Mouse (Mus musculus) forebrain, embryonic 14.5 days (tissue): Measurements from ENCODE around the gene Sgsm2. TPM values are rescaled to one million over a fixed set of nuclear protein-coding genes. Genes with fewer than 3 reads are reported as not detected.

ENCODE experiments used
- ATAC-seq: fragments of 200-750 bp; cut with Nextera tagmentation; 2 replicates; pipeline ENCODE4 v1.8.0; 2017; ENCODE audit warnings: mild to moderate bottlenecking, moderate library complexity
- DNase-seq: peaks from one replicate; pipeline ENCODE4 v3.0.0-alpha.2; 2015; ENCODE audit warnings: low spot score
- H3K27ac ChIP-seq: fragments of 300-500 bp; sonication (generic); 2 replicates; pipeline ENCODE4 v1.5.1; 2014; ENCODE audit warnings: low read depth, mild to moderate bottlenecking, control low read depth, low read length, moderate library complexity
- H3K27me3 ChIP-seq: fragments of 300-500 bp; sonication (generic); replicated peaks from 2 replicates; pipeline ENCODE4 v1.6.1; 2014; ENCODE audit warnings: low read length, control low read depth, mixed read lengths; ENCODE audit not compliant: control insufficient read depth, insufficient read depth
- H3K36me3 ChIP-seq: fragments of 300-500 bp; sonication (generic); 2 replicates; pipeline ENCODE4 v1.6.1; 2014; ENCODE audit warnings: low read length, control low read depth; ENCODE audit not compliant: control insufficient read depth, insufficient read depth
- H3K4me1 ChIP-seq: fragments of 300-500 bp; sonication (generic); 2 replicates; pipeline ENCODE4 v1.6.1; 2014; ENCODE audit warnings: antibody characterized with exemption, low read length, control low read depth; ENCODE audit not compliant: control insufficient read depth, insufficient read depth
- H3K4me2 ChIP-seq: fragments of 300-500 bp; sonication (generic); 2 replicates; pipeline ENCODE4 v1.6.1; 2014; ENCODE audit warnings: mild to moderate bottlenecking, control low read depth, low read length
- H3K4me3 ChIP-seq: fragments of 300-500 bp; sonication (generic); 2 replicates; pipeline ENCODE4 v1.5.1; 2014; ENCODE audit warnings: low read depth, low read length, control low read depth
- H3K9ac ChIP-seq: fragments of 300-500 bp; sonication (generic); 2 replicates; pipeline ENCODE4 v1.6.1; 2014; ENCODE audit warnings: mild to moderate bottlenecking, low read length, control low read depth, moderate library complexity
- H3K9me3 ChIP-seq: fragments of 300-500 bp; sonication (generic); replicated peaks from 2 replicates; pipeline ENCODE4 v1.6.1; 2016; ENCODE audit warnings: low read length, control low read depth, mixed read lengths; ENCODE audit not compliant: control insufficient read depth
- WGBS: fragments of 180-500 bp; shearing (Covaris S2); extraction: QIAGEN DNeasy Blood & Tissue Kit; methylation state at CpG from one replicate; pipeline ENCODE4 v1.1.7; 2014; 5-methylcytosine and 5-hydroxymethylcytosine counted together
- polyA plus RNA-seq: library from polyadenylated mRNA; unstranded; fragments of >200 nt; fragmentation: Nextera tagmentation; extraction: Ambion mirVana; gene quantifications from 2 replicates; pipeline ENCODE4 v1.2.1, GENCODE M21; 2014

Gene Sgsm2
- 8.3 and 10.6 TPM in 2 replicates for polyA plus RNA-seq

GRCm38 (mm10) chr11:74896901-74897677 lies at the start of gene Sgsm2:
Gene Sgsm2, minus strand, starts transcription at chr11:74897060.
- Histone ChIP-seq H3K27ac (peak within 1 kb of the TSS; percentile 84), H3K36me3 (peaks cover 28% of the 10 kb centered on the region), H3K27me3 (no peaks in the 10 kb centered on the region), H3K9ac (peak within 1 kb of the TSS; percentile 78), H3K4me1 (peaks cover 3% of the 10 kb centered on the region; the same call in 1 of the 2 replicates), H3K4me3 (peak within 1 kb of the TSS; percentile 83), H3K9me3 (no peaks in the 10 kb centered on the region), H3K4me2 (peak within 1 kb of the TSS; percentile 77)
- 1% methylated on average over 68 of the region's 74 CpGs for WGBS
- DNase-seq = peak; percentile 63
- ATAC-seq = peak; percentile 75

DNA sequence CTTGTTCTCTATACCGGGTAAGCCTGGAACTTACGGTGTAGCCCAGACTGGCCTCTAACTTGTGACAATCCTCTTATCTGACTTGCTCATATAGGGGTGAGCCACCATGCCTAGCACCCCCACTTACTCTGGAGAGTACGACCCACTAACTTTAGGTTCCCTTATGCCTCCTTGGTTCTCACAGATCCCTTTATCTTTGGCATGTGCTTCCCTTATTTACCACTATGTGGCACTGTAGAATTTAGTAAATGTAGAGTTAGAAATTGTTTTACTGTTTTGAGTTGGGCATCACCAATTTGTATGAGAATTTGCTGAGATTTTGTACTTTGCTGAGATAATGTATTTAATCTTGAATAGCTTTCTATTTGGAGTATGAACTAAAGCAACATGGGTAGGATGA lies 49.5 kb upstream of the Sgsm2 start:
- 79% methylated on average over 3 of the region's 3 CpGs for WGBS
- Histone ChIP-seq H3K9ac (no peak overlapping the region), H3K27me3 (no peaks in the 10 kb centered on the region), H3K4me2 (no peak overlapping the region), H3K9me3 (no peaks in the 10 kb centered on the region), H3K4me3 (no peak overlapping the region), H3K27ac (no peak overlapping the region), H3K4me1 (no peaks in the 10 kb centered on the region), H3K36me3 (peaks cover 45% of the 10 kb centered on the region)
- no peak for ATAC-seq
- peak; percentile 85 for DNase-seq

DNA sequence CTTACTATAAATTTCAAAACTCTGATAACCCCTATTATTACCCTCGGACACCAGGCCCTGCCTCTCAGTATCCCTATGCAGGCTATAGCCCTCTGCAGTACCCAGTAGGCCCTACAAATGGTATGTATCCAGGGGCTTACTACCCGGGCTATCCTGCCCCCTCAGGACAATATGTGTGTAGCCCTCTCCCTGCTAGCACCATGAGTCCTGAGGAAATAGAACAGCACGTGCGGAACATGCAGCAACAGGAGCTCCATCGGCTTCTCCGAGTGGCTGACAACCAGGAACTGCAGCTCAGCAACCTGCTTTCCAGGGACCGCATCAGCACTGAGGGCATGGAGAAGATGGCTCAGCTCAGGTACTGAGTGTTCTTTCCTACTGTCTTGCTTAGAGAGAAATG lies 33.5 kb upstream of the Sgsm2 start:
- Histone ChIP-seq H3K36me3 (peaks cover 56% of the 10 kb centered on the region), H3K9ac (no peak overlapping the region), H3K4me3 (no peak overlapping the region), H3K4me2 (no peak overlapping the region), H3K27ac (no peak overlapping the region), H3K9me3 (no peaks in the 10 kb centered on the region), H3K27me3 (no peaks in the 10 kb centered on the region), H3K4me1 (peaks cover 9% of the 10 kb centered on the region)
- no peak for DNase-seq
- ATAC-seq = no peak
- WGBS = 96% methylated on average over 7 of the region's 7 CpGs

DNA sequence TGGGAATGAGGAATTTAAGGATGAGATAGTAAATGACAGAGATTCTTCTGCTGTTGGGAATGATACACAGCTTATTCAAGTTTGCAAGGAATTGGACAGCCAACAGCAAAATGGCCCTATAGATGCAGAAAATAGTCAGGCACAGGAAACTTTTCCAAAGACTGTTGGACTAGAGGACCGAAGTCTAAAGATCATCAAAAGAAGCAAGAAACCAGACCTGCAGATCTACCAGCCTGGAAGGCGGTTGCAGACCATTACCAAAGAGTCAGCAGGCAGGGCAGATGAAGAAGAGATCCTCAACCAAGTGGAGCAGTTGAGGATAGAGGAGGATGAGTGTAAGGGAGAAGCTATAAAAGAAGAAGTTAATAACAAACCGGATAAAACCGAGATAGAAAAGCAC lies 32.3 kb upstream of the Sgsm2 start:
- H3K4me2 ChIP-seq = no peak overlapping the region
- H3K4me1 ChIP-seq = peaks cover 13% of the 10 kb centered on the region
- no peaks in the 10 kb centered on the region for H3K27me3 ChIP-seq
- no peaks in the 10 kb centered on the region for H3K9me3 ChIP-seq
- no peak overlapping the region for H3K4me3 ChIP-seq
- no peak overlapping the region for H3K9ac ChIP-seq
- no peak for DNase-seq
- no peak for ATAC-seq
- H3K27ac ChIP-seq = no peak overlapping the region
- 94% methylated on average over 4 of the region's 4 CpGs for WGBS
- peaks cover 43% of the 10 kb centered on the region for H3K36me3 ChIP-seq

DNA sequence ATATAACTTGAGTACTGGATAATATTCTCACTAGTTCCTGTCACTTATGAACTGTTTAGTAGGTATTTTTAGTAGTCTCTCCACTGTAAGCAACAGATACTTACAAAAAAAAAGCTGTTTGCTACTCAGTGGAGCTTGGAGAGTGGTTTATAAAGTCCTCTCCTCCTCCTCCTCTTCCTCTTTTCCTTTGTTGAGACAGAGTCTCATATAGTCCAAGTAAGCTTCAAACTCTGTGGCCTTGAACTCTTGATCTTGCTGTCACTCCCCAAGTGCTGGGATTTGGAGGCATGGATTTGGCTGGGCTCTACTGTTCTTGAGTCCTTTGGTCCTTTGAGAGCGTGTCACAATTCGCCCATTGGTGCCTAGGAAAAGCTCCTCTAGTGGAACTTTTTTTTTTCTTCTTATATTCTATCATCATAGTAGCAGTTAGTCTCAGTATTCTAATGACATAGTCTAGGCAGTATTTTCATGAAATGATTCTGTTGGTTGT lies 30.4 kb upstream of the Sgsm2 start:
- Histone ChIP-seq H3K9me3 (no peaks in the 10 kb centered on the region), H3K9ac (no peak overlapping the region), H3K4me2 (no peak overlapping the region), H3K27ac (no peak overlapping the region), H3K4me3 (no peak overlapping the region), H3K4me1 (peaks cover 13% of the 10 kb centered on the region), H3K36me3 (peaks cover 24% of the 10 kb centered on the region), H3K27me3 (no peaks in the 10 kb centered on the region)
- ATAC-seq = no peak
- no peak for DNase-seq
- 89% methylated on average over 2 of the region's 2 CpGs for WGBS

GRCm38 (mm10) chr11:74926388-74927005 lies 29.6 kb upstream of the Sgsm2 start:
- Histone ChIP-seq H3K4me3 (peak overlapping the region; percentile 87), H3K4me1 (peaks cover 13% of the 10 kb centered on the region), H3K36me3 (peaks cover 17% of the 10 kb centered on the region), H3K27ac (peak overlapping the region; percentile 98), H3K27me3 (no peaks in the 10 kb centered on the region), H3K9ac (peak overlapping the region; percentile 90), H3K4me2 (peak overlapping the region; percentile 73), H3K9me3 (no peaks in the 10 kb centered on the region)
- no peak for ATAC-seq
- DNase-seq = no peak
- WGBS = 8% methylated on average over 11 of the region's 11 CpGs

GRCm38 (mm10) chr11:74925577-74926387 lies 28.9 kb upstream of the Sgsm2 start, which contains the start of the genes Smg6 and Srr:
Gene Smg6, plus strand, starts transcription at chr11:74925823.
Gene Srr, minus strand, starts transcription at chr11:74925948.
- peak; percentile 98 for DNase-seq
- H3K36me3 ChIP-seq = peaks cover 13% of the 10 kb centered on the region; the same call in 1 of the 2 replicates
- peaks cover 13% of the 10 kb centered on the region for H3K4me1 ChIP-seq
- under 1% methylated on average over 86 of the region's 88 CpGs for WGBS
- no peaks in the 10 kb centered on the region for H3K9me3 ChIP-seq
- H3K4me3 ChIP-seq = peak within 1 kb of the TSS; percentile 87
- peak within 1 kb of the TSS; percentile 73 for H3K4me2 ChIP-seq
- peak; percentile 96 for ATAC-seq
- H3K9ac ChIP-seq = peak within 1 kb of the TSS; percentile 90
- H3K27me3 ChIP-seq = no peaks in the 10 kb centered on the region
- H3K27ac ChIP-seq = peak within 1 kb of the TSS; percentile 98

- no peak for ATAC-seq
- no peaks in the 10 kb centered on the region for H3K27me3 ChIP-seq
- no peak overlapping the region for H3K9ac ChIP-seq
- H3K4me3 ChIP-seq = no peak overlapping the region
- no peak for DNase-seq
- 71% methylated on average over 4 of the region's 4 CpGs for WGBS
- peaks cover 16% of the 10 kb centered on the region for H3K4me1 ChIP-seq
- no peak overlapping the region for H3K4me2 ChIP-seq
- no peaks in the 10 kb centered on the region for H3K9me3 ChIP-seq
- peaks cover 3% of the 10 kb centered on the region for H3K36me3 ChIP-seq
- no peak overlapping the region for H3K27ac ChIP-seq
Measured at GRCm38 (mm10) chr11:74924149-74924548, 27.3 kb upstream of the Sgsm2 start.
